Comparison of ENCODE assay signal across 24 mouse cellular contexts in the genomic region with DNA sequence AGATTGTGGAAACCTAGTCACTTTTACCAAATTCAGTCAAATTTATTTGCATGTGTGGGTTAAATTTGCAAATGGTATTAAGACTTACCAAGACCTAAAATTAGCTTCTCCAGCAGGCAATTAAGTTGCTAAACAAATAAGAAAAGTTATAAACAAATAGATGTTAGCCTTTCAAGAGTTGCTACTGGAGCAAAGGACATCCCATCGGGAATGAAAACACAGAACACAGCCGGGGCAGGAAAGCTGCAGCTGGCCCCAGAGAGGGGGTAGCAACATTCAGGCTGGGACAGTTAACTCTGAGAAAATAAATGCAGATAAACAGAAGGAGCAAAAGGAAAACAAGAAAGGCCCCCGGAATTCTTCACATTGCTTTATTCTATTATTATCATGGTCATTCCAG. TPM values are rescaled to one million over a fixed set of nuclear protein-coding genes. Genes with fewer than 3 reads are reported as not detected.
"Had no signal": no experiment of that assay in that cellular context is flagged by ENCODE, and none has a peak within 500 bp of the region (broad histone marks: within the 10 kb centered on the region; RNA-seq: fewer than 3 reads in every experiment).

No protein-coding gene starts in this region.

- H3K27me3 ChIP-seq: intestine, embryonic 15.5 days; limb, embryonic 13.5 days; megakaryocyte, embryonic 14.5 days; midbrain, embryonic 13.5 days; neural tube, embryonic 13.5 days; stomach, embryonic 15.5 days had no signal

- H3K9me3 ChIP-seq: intestine, embryonic 15.5 days; limb, embryonic 10.5 days; limb, embryonic 13.5 days; midbrain, embryonic 10.5 days; midbrain, embryonic 13.5 days; neural tube, embryonic 13.5 days; stomach, embryonic 15.5 days had no signal

- H3K4me3 ChIP-seq: intestine, embryonic 15.5 days; layer of hippocampus, adult 2 months; limb, embryonic 10.5 days; limb, embryonic 13.5 days; megakaryocyte, embryonic 14.5 days; midbrain, embryonic 10.5 days; midbrain, embryonic 13.5 days; myocyte; neural tube, embryonic 13.5 days; stomach, embryonic 15.5 days had no signal

- H3K9ac ChIP-seq: intestine, embryonic 15.5 days; limb, embryonic 13.5 days; liver, embryonic 14.5 days; liver, postnatal 0 days; midbrain, embryonic 13.5 days; neural tube, embryonic 13.5 days; stomach, embryonic 15.5 days had no signal

- H3K4me1 ChIP-seq: megakaryocyte, embryonic 14.5 days had no signal

- H3K4me2 ChIP-seq: intestine, embryonic 15.5 days; limb, embryonic 13.5 days; midbrain, embryonic 13.5 days; neural tube, embryonic 13.5 days; stomach, embryonic 15.5 days had no signal

- ATAC-seq: intestine, embryonic 15.5 days; liver, postnatal 0 days; midbrain, embryonic 13.5 days; midbrain, embryonic 16.5 days had no signal

- H3K27ac ChIP-seq: intestine, embryonic 15.5 days; layer of hippocampus, adult 2 months; limb, embryonic 10.5 days; limb, embryonic 13.5 days; liver, embryonic 14.5 days; midbrain, embryonic 10.5 days; midbrain, embryonic 13.5 days; neural tube, embryonic 13.5 days; stomach, embryonic 15.5 days had no signal

- H3K36me3 ChIP-seq: intestine, embryonic 15.5 days; limb, embryonic 10.5 days; limb, embryonic 13.5 days; midbrain, embryonic 10.5 days; midbrain, embryonic 13.5 days; neural tube, embryonic 13.5 days; stomach, embryonic 15.5 days had no signal

- DNase-seq: kidney, adult 11 months; kidney, adult 9 months; kidney, postnatal 25 days; layer of hippocampus, adult 9-11 months; liver; liver, postnatal 0 days; retina, postnatal 1 day; right cerebral cortex, postnatal 25 days; spleen, adult 18-20 months; thymus, postnatal 25 days had no signal

RNA-seq across cellular contexts. Expression of a gene that starts 57.3 kb away (rescaled TPM):
- total RNA-seq: monocyte, adult 5-6 weeks; neutrophil, adult 5-6 weeks had no signal
- polyA plus RNA-seq: liver, postnatal 0 days had no signal
